Mouse (Mus musculus): ENCODE results near the gene Plcd3.

DNA sequence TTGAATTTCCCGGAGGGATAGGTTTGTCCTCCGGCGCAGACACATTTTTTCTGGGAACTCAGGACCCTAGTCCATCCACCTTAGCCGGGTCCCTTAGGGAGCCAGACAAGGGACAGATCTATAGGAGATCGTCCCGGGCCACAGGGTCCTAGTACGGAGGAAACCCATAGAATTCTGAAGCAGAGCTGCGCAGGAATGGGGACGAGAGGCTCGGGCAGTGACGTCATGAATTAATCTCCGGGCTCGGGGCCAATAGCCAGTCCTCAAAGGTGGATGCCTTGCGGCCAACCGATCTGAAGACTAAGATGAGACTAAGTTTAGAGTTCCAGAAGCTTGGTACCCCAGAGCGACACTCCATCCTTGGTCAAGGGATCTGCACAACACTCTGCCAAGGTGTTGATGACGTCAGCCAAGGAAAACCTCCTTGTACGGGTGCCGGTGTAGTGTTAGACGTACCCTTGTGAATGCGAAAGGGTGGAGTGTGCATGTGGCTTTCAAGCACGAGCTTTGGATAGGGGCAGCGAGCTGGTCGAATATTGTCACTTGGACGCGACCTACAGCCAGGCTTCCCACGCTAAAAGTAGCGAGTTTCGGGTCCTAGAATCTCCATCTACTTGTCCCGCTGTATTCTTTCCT is 526 bp upstream of the Plcd3 start:
- no peak for TF ChIP-seq POLR2A (IDR thresholded peaks at IDR 0.05; ENCODE audit: insufficient read depth, low read depth, low read length)
- TF ChIP-seq CTCF (IDR thresholded peaks at IDR 0.05), result no peak
- TF ChIP-seq EP300 (IDR thresholded peaks at IDR 0.05; ENCODE audit: insufficient read depth, low read depth, low read length), result 0 out of 2 replicates have a peak, but pooled peaks have one; percentile 51
